8 mouse cellular contexts compared by ENCODE assay signal in genomic region chr5:134932179-134932902, GRCm38 (mm10). TPM values are rescaled to one million over a fixed set of nuclear protein-coding genes. Genes with fewer than 3 reads are reported as not detected.
DNase-seq lines count a peak whose midpoint lies in the region; ATAC-seq and TF ChIP-seq lines count a peak whose summit lies in the region.

Gene Mettl27, plus strand, starts transcription at chr5:134932368.

- H3K27ac ChIP-seq in forebrain, embryonic 10.5 days: peak within 1 kb of the TSS; percentile 88
- peak within 1 kb of the TSS; percentile 38 for H3K27ac ChIP-seq in heart, embryonic 15.5 days
- H3K27ac ChIP-seq in liver, embryonic 14.5 days: peak within 1 kb of the TSS; percentile 93
- no peak within 1 kb of the TSS for H3K27ac ChIP-seq in neural tube, embryonic 11.5 days (ENCODE audit: low read depth, low read length)
- peak within 1 kb of the TSS; percentile 75 for H3K27ac ChIP-seq in stomach, postnatal 0 days (replicated peaks)

- peak; percentile 92 for ATAC-seq in CD4-positive, CD25-positive, alpha-beta regulatory T cell, adult 4 months
- ATAC-seq in heart, embryonic 15.5 days (replicated peaks; ENCODE audit: insufficient number of reproducible peaks, insufficient read depth, low FRiP score, low read depth): peak; percentile 92
- ATAC-seq in liver, embryonic 14.5 days (ENCODE audit: insufficient read depth): peak; percentile 96
- ATAC-seq in neural tube, embryonic 11.5 days (ENCODE audit: insufficient read depth, low FRiP score, low TSS enrichment): peak; percentile 93
- peak; percentile 91 for ATAC-seq in stomach, postnatal 0 days (ENCODE audit: low FRiP score, low TSS enrichment)

- peak within 1 kb of the TSS; percentile 61 for H3K9ac ChIP-seq in heart, embryonic 15.5 days
- H3K9ac ChIP-seq in liver, embryonic 14.5 days (replicated peaks): peak within 1 kb of the TSS; percentile 92
- peak within 1 kb of the TSS; percentile 74 for H3K9ac ChIP-seq in neural tube, embryonic 11.5 days (ENCODE audit: low read length)
- peak within 1 kb of the TSS; percentile 80 for H3K9ac ChIP-seq in stomach, postnatal 0 days (ENCODE audit: low read length)

- under 1% methylated on average over 41 of the region's 41 CpGs for WGBS in forebrain, embryonic 10.5 days
- whole genome bisulfite sequencing in heart, embryonic 15.5 days: 0% methylated on average over 41 of the region's 41 CpGs
- under 1% methylated on average over 41 of the region's 41 CpGs for WGBS in liver, embryonic 14.5 days (ENCODE audit: insufficient replicate concordance)
- under 1% methylated on average over 41 of the region's 41 CpGs for WGBS in neural tube, embryonic 11.5 days
- under 1% methylated on average over 41 of the region's 41 CpGs for WGBS in stomach, postnatal 0 days

- H3K9me3 ChIP-seq in forebrain, embryonic 10.5 days: no peaks in the 10 kb centered on the region
- H3K9me3 ChIP-seq in heart, embryonic 15.5 days (replicated peaks): no peaks in the 10 kb centered on the region
- no peaks in the 10 kb centered on the region for H3K9me3 ChIP-seq in liver, embryonic 14.5 days (ENCODE audit: control insufficient read depth, low read length)
- no peaks in the 10 kb centered on the region for H3K9me3 ChIP-seq in neural tube, embryonic 11.5 days (ENCODE audit: control insufficient read depth, low read length)
- no peaks in the 10 kb centered on the region for H3K9me3 ChIP-seq in stomach, postnatal 0 days (ENCODE audit: control insufficient read depth, low read length)

- no peak for TF ChIP-seq EP300 in liver, embryonic 14.5 days (IDR thresholded peaks at IDR 0.05; ENCODE audit: low read depth)
- TF ChIP-seq EP300 in stomach, postnatal 0 days (optimal IDR thresholded peaks at IDR 0.05): no peak

- no peak for TF ChIP-seq CTCF in liver, embryonic 14.5 days (IDR thresholded peaks at IDR 0.05; ENCODE audit: low read depth)
- no peak for TF ChIP-seq CTCF in stomach, postnatal 0 days (IDR thresholded peaks at IDR 0.05; ENCODE audit: low read depth)

- DNase-seq in c-Kit-negative CD71-positive TER-119-positive erythroid progenitor cells, embryonic 14.5 days (ENCODE audit: low read depth, low spot score): peak; percentile 89
- peak; percentile 91 for DNase-seq in forebrain, embryonic 10.5 days (ENCODE audit: extremely low spot score, low spot score)
- DNase-seq in kidney, postnatal 25 days: peak; percentile 92 to 94
- peak; percentile 87 to 93 (median 91) for DNase-seq in liver, embryonic 14.5 days (ENCODE audit: low read depth in 3 of 3, low spot score in 3 of 3)
- peak; percentile 91 for DNase-seq in neural tube, embryonic 11.5 days (ENCODE audit: low spot score)
- peak; percentile 84 for DNase-seq in stomach, postnatal 0 days (ENCODE audit: low spot score)

- H3K4me2 ChIP-seq in heart, embryonic 15.5 days: peak within 1 kb of the TSS; percentile 75
- H3K4me2 ChIP-seq in liver, embryonic 14.5 days (ENCODE audit: low read depth): peak within 1 kb of the TSS; percentile 90
- H3K4me2 ChIP-seq in neural tube, embryonic 11.5 days (ENCODE audit: low read depth): peak within 1 kb of the TSS; percentile 73
- H3K4me2 ChIP-seq in stomach, postnatal 0 days (replicated peaks; ENCODE audit: low read depth): peak within 1 kb of the TSS; percentile 92

- peaks cover 15% of the 10 kb centered on the region for H3K4me1 ChIP-seq in forebrain, embryonic 10.5 days
- H3K4me1 ChIP-seq in heart, embryonic 15.5 days (replicated peaks): 0 out of 2 replicates have a peak, but pooled peaks cover 5% of the 10 kb centered on the region
- H3K4me1 ChIP-seq in liver, embryonic 14.5 days (replicated peaks; ENCODE audit: control insufficient read depth in 2 of 2, insufficient read depth in 2 of 2, low read length in 1 of 2): peaks cover 0 to 6% of the 10 kb centered on the region in 2 experiments; a peak in 1 of 4 replicates
- no peaks in the 10 kb centered on the region for H3K4me1 ChIP-seq in neural tube, embryonic 11.5 days (ENCODE audit: control insufficient read depth, insufficient read depth, low read length)
- no peaks in the 10 kb centered on the region for H3K4me1 ChIP-seq in stomach, postnatal 0 days (replicated peaks; ENCODE audit: control insufficient read depth, insufficient read depth)

- H3K27me3 ChIP-seq in forebrain, embryonic 10.5 days (ENCODE audit: poor library complexity, severe bottlenecking): no peaks in the 10 kb centered on the region
- no peaks in the 10 kb centered on the region for H3K27me3 ChIP-seq in heart, embryonic 15.5 days
- H3K27me3 ChIP-seq in liver, embryonic 14.5 days (ENCODE audit: control insufficient read depth, insufficient read depth, low read length): no peaks in the 10 kb centered on the region; the same call in 1 of the 2 replicates
- no peaks in the 10 kb centered on the region for H3K27me3 ChIP-seq in neural tube, embryonic 11.5 days (ENCODE audit: control insufficient read depth, insufficient read depth, low read length)
- H3K27me3 ChIP-seq in stomach, postnatal 0 days (ENCODE audit: control insufficient read depth, insufficient read depth, low read length): no peaks in the 10 kb centered on the region

- peaks cover 10% of the 10 kb centered on the region for H3K36me3 ChIP-seq in forebrain, embryonic 10.5 days (replicated peaks)
- H3K36me3 ChIP-seq in heart, embryonic 15.5 days: no peaks in the 10 kb centered on the region
- H3K36me3 ChIP-seq in liver, embryonic 14.5 days (replicated peaks; ENCODE audit: control insufficient read depth, insufficient read depth, low read depth): no peaks in the 10 kb centered on the region; the same call in 1 of the 2 replicates
- H3K36me3 ChIP-seq in neural tube, embryonic 11.5 days (ENCODE audit: control insufficient read depth, insufficient read depth, low read length): no peaks in the 10 kb centered on the region
- no peaks in the 10 kb centered on the region for H3K36me3 ChIP-seq in stomach, postnatal 0 days (ENCODE audit: control insufficient read depth, insufficient read depth, low read length)

- H3K4me3 ChIP-seq in forebrain, embryonic 10.5 days: peak within 1 kb of the TSS; percentile 78
- peak within 1 kb of the TSS; percentile 58 for H3K4me3 ChIP-seq in heart, embryonic 15.5 days
- H3K4me3 ChIP-seq in liver, embryonic 14.5 days (ENCODE audit: insufficient read depth in 1 of 2, low read depth in 2 of 2, low read length in 2 of 2): peak within 1 kb of the TSS; percentile 79 to 85
- peak within 1 kb of the TSS; percentile 56 for H3K4me3 ChIP-seq in neural tube, embryonic 11.5 days (ENCODE audit: low read depth, low read length)
- H3K4me3 ChIP-seq in stomach, postnatal 0 days (ENCODE audit: low read depth, low read length): peak within 1 kb of the TSS; percentile 67

RNA-seq across cellular contexts. Expression of gene Mettl27, which starts in this region (rescaled TPM):
- polyA plus RNA-seq in CD4-positive, CD25-positive, alpha-beta regulatory T cell, adult 4 months (2017; shearing (Covaris generic)): 10 to 100 TPM; 11.4 to 16.7 TPM
- 10.3 and 11.8 TPM in 2 replicates for polyA plus RNA-seq in forebrain, embryonic 10.5 days (2016; fragmentation: Nextera tagmentation; extraction: Ambion mirVana)
- 6.6 and 11.7 TPM in 2 replicates for polyA plus RNA-seq in heart, embryonic 15.5 days (2015; fragmentation: Nextera tagmentation; extraction: Ambion mirVana)
- polyA plus RNA-seq in liver, embryonic 14.5 days (2012; rRNA removed): 7.1 and 7.9 TPM in 2 replicates
- 14.4 and 16.3 TPM in 2 replicates for polyA plus RNA-seq in liver, embryonic 14.5 days (2014; fragmentation: Nextera tagmentation; extraction: Ambion mirVana)
- 8.7 and 11.6 TPM in 2 replicates for polyA plus RNA-seq in neural tube, embryonic 11.5 days (2014; fragmentation: Nextera tagmentation; extraction: Ambion mirVana)
- 9.4 and 10.2 TPM in 2 replicates for polyA plus RNA-seq in stomach, postnatal 0 days (2015; fragmentation: Nextera tagmentation; extraction: Ambion mirVana)
